Mouse (Mus musculus) layer of hippocampus, adult 18-20 months (tissue): ENCODE measurements around the gene Shb. TPM values are rescaled to one million over a fixed set of nuclear protein-coding genes. Genes with fewer than 3 reads are reported as not detected.

Source experiments
- DNase-seq, 2 experiments: peaks; one replicate each; pipeline ENCODE4 v3.0.0; 2022; ENCODE audit warnings: low spot score in 2 of 2
- total RNA-seq, 2 experiments: library from RNA; stranded (reverse); gene quantifications; 2 replicates each; pipeline ENCODE4 v1.2.3; 2021

Shb gene
- total RNA-seq, 2 experiments from 2014 or later, result 13.2 to 16.5 TPM

DNA sequence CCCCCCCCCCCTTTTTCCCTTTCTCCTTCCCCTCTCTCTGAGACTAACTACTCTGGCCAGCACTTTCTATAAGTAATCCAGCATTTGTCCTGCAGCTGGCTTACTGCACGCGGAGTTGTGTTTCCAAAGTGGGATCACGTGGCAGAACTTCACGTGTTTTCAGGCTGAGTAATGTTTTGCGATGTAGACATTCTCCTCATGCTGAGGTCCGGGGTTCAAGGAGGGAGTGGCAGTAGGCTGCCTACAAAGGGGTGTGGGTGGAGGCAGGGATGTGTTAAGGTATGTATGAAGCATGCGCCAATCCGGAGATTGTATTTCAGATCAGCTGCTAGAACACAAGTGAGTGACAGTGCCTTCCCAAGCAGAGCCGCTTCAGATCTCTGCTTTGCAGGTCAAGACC, 72.9 kb downstream of the Shb start:
- DNase-seq, result no peak

- DNase-seq, result no peak
Observed at GRCm38 (mm10) chr4:45457543-45457942, 74.7 kb downstream of the Shb start.

DNA sequence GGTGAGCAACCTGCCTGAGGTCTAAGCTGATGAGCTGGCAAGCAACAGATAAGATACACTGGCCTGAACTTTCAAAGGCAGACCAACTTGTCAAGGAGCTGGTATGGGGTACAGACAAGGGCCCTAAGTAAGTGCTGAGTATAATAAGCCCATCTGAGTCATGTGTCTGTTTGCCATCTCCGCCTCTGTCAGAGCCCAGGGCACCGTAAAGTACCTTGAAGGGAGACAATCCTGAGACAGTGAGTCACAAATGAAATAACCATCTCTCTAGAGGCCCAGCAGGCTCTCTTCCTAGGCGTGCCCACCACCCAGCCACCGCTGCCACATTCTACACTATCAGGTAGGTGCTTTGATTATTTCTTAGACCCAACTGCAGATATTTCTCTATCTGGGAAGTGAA, 77.3 kb downstream of the Shb start:
- no peak for DNase-seq

DNA sequence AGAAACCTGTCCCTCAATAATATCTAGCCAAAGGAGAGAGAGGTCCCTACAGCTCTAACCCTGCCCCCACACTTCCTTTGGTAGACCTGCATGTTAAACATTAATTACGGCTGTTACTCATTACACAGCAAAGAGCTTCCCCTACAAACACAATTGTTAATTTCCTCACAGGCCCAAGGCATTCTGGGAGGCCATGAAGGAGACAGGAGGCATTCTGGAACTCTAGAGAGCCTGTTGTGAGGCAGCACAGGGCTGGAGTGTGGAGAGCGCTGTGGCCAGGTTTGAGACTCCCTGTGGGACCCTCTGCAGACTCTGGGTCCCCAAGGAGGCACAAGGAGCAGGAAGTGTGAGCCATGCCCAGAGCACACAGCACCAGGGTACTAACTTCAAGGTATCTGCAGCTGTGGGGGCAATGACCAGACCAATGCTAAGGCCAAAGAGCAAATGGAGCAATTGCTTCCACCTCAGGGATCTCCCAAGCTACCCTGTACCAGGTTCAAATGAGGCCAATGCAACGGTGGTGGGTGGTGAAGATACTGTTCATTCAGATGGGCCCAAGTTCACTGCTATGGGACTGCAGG, 78.9 kb downstream of the Shb start:
- DNase-seq, result no peak

DNA sequence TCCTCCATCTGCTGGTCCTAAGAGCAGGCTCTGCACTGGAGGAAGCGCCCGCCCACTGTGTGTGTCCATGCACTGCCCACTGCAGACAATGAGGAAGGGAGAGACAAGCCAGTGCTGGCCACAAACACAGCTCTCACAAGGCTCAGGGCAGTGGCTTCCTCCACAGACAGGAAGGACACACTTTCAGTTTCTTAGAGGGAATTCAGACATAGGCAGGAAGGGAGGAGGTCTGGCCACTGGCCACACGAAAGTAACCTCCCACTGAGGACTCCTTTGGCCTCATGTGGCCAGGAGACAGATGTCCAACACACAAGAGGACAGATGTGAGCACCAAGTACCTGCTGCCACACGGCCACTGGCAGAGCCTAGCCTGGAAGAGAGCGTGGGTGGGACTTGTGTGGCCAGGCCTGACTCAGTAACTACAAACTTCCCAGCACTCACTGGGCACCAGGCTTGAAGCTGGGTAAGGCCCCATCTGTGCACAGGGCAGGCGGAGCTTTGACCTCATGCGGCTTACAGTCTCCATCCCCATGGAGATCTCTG, 79.6 kb downstream of the Shb start:
- DNase-seq, result no peak

DNA sequence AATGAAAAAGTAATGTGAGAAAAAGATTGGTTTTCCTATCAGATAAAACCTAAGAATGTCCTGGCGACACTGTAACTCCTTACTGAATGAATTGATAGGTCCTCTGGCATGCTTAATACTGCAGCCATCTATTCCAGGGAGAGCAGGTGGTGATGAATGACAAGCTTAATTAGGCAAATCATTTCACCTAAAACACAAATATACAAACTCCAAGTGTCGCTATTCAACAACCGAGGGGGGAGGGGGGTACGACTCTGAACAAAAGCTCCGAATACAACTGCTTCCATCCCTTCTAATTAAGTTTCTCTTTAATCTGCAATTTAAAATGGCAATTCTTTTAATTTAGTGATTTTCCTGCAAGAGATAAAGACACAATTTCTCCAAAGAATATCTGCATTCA, 83.3 kb downstream of the Shb start:
- DNase-seq, result no peak

GRCm38 (mm10) chr4:45448481-45448880, 83.8 kb downstream of the Shb start:
- peak in 1 of 2 experiments; percentile 67 for DNase-seq

DNA sequence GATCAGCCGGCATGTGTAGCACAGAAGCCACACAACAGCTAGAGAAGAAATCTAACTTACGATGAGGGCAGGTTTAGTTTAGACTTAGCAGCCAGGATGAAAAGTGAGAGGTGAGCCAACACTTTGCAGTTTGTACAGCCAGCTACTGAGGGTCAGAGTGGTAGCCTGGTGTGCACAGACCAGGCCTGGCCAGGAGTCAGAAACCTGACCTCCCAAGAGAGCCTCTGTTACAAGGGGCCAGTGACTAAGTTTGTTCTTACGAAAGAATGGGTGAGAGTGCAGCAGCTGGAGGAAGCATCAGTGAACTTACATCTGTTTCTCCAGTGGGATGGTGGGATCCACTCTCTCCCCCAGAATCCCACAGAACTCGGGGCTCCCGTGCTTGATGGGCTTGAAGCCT, 85.1 kb downstream of the Shb start:
- DNase-seq, result no peak

GRCm38 (mm10) chr4:45445235-45445634, 87.0 kb downstream of the Shb start:
- no peak for DNase-seq

DNA sequence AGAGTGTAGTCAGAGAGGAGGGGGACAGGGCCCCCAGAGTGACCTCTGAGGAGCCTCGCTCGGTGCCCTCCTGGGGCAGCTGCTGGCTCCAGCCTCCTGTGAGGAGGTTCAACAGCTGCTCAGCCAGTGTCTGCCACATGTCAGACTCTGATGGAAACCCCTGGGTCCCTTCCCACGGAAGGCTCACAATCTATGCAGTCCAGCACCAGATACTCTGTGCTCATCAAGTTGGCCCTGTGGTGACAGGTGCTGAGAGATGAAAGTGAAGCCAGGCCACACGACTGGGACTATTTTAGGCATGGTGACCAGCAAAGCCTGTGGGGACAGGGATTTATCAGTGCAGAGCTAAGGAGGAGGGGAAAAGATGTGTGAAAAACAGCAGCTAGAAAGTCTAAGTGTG, 87.5 kb downstream of the Shb start:
- no peak for DNase-seq

- no peak for DNase-seq
Observed at GRCm38 (mm10) chr4:45443652-45444051, 88.6 kb downstream of the Shb start.

- no peak for DNase-seq
Observed at GRCm38 (mm10) chr4:45442237-45442636, 90.0 kb downstream of the Shb start.

DNA sequence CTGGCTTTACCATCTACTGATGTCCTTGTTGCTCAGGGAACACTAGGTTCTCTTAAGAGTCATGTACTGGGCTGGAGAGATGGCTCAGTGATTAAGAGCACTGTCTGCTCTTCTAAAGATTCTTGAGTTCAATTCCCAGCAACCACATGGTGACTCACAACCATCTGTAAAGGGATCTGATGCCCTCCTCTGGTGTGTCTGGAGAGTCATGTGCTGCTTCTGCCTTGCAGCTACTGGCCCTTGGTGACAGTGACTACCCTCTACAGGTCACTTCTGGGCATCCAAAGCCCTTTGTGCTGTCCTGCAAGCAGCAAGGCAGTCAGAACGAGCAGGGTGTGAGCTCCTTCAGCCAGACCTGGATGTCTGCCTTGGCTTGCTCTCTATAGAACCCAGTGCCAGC, 90.5 kb downstream of the Shb start:
- DNase-seq, result no peak

DNA sequence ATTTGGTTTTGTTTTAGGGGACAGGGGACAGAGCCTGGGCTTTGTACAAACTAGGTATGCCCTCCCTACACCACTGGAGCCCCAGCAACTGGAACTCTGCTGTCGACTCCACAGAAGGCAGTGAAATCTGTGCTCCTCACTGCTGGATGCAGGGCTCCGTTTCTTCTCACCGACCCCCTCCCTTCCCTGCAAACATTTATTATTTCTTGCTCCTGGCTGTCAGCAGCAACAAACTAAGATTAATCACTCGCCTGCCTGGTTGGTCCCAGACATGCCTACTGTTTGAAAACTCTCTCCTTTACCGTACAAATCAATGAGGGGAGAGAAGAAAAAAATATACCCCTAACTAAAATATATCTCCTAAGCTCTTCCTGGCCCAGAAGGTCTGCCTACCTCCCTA, 93.0 kb downstream of the Shb start:
- no peak for DNase-seq

DNA sequence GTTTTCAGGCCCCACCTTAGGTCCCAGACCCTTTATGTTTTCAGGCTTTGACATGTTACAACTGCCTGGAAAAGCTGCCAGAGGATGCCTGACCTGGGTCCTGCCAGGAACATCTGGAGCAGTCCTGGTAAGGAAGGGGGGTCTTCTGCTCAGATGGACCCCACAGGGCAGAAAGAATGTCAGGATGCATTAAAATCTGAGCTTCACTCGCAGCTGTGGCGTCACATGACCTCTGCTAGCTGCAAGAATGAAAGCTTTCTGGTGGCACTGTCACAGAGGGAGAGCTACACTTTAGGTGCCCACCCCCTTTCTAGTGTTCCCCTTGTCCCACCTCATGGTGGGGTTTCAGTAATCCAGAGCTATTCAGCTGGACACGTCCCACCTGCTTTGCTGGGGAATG, 95.3 kb downstream of the Shb start:
- no peak for DNase-seq

DNA sequence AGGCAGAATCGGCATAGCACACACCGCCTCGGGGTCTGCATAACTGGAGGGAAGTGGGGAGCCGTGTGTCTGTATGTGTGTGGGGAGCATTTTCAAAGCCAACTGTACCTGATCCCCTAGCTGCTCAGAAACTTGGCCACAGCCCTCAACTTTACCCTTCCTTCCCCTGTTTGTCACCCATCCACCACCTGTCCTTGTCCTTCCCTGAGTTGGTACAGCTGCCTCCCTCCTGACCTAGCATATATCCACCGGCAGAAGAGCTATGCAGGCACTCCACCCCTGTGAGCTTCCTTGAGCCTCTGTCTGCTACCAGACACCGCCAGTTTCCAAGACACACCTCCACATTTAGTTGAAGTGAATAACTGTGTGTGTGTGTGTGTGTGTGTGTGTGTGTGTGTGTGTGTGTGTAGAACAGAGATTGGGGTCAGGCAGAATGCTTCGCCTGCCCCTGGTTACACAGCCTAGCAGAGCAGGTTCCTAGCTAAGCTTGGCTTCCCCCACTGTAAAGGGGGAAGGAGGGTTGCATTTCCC, 95.8 kb downstream of the Shb start:
- DNase-seq, result no peak

- no peak for DNase-seq
Observed at GRCm38 (mm10) chr4:45435899-45436298, 96.4 kb downstream of the Shb start.

DNA sequence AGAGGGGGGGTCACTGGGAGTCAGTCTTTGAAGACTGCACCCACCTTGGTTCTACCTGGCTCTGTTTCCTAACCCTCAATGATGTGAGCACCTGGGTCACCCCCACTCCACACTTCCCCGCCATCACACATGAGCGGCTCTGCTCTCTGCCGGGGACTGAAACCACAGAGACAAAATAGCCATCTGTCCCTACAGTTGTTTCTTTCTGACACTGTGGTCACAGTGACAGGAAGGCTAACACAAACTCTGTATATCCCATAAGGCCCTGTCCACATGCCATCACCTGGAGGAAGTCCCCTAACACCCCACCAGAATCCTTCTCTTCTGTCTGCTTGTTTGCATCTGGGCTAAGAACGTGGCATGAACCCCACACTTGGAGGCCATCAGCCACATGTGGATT, 97.6 kb downstream of the Shb start:
- no peak for DNase-seq

GRCm38 (mm10) chr4:45434071-45434470, 98.2 kb downstream of the Shb start:
- no peak for DNase-seq

DNA sequence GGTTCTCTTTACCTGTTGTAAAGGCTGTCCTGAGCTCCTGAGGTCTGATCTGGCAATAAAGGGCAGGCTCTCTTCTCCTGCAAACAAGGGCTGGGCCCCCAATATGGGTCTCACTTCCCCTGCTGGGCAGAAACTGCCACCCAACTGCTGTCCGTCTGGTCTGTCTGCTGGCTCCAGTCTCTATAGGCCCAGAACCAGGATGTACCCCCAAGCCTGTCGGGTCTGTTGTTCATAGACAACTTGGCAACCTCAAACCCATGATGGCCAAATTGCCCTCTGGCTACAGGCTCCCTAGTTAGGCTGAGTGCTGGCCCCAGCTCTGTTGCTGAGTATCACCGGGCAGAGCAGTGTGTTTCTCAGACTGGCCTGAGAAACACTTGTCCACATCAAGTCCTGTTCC, 100.5 kb downstream of the Shb start:
- DNase-seq, result no peak

GRCm38 (mm10) chr4:45431316-45431715, 101.0 kb downstream of the Shb start:
- no peak for DNase-seq

DNA sequence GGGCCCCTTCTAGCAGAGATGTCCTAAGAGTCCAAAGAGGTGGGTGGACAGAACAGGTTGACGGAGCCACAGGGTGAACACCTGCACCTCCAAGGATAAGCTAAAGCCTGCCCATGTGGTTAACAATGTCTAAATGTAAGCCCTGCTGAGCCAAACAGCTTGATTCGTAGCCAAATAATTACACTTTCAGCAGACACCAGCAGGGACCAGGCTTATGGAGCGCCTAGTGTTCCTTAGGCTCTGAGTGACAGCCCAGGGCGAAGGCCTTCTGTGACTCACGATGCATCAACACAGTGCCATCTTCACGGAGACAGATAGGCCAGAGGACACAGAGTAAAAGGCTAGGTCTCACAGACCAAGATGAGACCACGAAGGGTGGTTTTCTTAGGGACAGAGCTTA, 102.8 kb downstream of the Shb start:
- DNase-seq, result no peak

GRCm38 (mm10) chr4:45426724-45427457, 105.4 kb downstream of the Shb start:
- no peak for DNase-seq
